Mouse (Mus musculus): ENCODE results near the gene Kmt5b.

The Kmt5b gene

GRCm38 (mm10) chr19:3767276-3767780 lies at the start of gene Kmt5b:
Kmt5b (plus strand) TSS chr19:3767421.
- peak; percentile 16 for DNase-seq (ENCODE audit: low read depth)

GRCm38 (mm10) chr19:3718481-3719361 lies 48.5 kb upstream of the Kmt5b start:
- peak; percentile 68 for DNase-seq (ENCODE audit: low read depth)

GRCm38 (mm10) chr19:3719362-3719891 lies 47.8 kb upstream of the Kmt5b start:
- peak; percentile 32 for DNase-seq (ENCODE audit: low read depth)

DNA sequence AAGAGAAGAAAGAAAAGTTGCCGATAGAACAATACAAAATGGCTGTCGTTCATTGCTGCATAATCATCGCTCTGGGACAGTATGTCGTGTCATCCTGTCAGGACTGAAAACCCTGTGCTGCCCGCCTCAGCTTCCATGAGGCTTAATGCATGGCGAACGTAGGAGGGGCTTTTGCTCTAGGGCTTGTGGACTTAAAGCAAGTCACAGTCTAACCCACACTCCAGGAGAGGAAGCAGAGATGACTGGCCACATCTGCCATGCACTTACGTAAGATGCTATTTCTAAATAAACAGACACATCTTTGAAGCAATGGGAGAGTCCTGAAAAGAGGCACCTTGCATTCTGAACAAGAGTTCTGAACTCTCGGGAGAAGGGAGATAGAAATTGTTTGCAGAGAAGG lies 44.1 kb upstream of the Kmt5b start:
- no peak for DNase-seq (ENCODE audit: low read depth)

DNA sequence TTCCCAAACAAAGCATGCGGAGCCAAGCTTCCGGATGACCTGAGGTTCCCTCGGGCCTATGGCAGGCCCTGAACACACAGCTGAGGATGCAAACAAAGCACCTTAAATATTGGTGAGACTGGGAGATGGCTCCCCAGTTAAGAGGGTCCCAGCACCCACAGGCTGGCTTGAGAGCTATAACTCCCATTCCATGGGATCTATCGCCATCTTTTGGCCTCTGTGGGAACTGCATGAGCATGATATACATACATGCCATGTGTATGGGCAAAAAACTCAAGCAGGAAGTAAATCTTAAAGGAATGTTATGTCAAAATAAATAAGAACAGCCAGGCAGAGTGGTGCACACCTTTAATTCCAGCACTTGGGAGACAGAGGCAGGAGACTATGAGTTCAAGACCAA lies 43.3 kb upstream of the Kmt5b start:
- peak; percentile 54 for DNase-seq (ENCODE audit: low read depth)

DNA sequence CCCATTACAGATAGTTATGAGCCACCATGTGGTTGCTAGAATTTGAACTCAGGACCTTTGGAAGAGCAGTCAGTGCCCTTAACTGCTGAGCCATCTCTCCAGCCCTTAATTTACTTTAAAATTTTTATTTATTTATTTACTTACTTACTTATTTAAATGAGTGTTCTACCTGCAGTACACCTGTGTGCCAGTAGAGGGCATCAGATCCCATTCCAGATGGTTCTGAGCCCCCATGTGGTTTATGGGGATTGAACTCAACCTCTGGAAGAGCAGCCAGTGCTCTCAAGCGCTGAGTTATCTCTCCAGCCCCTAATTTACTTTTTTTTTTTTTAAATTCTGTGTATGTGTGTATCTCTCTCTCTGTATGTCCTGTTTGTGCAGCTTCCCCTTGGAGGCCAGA lies 42.4 kb upstream of the Kmt5b start:
- DNase-seq (ENCODE audit: low read depth), result peak; percentile 73

GRCm38 (mm10) chr19:3728901-3729300 lies 38.3 kb upstream of the Kmt5b start:
- no peak for DNase-seq (ENCODE audit: low read depth)

- no peak for DNase-seq (ENCODE audit: low read depth)
These were observed 36.2 kb upstream of the Kmt5b start for GRCm38 (mm10) chr19:3730781-3731646.

DNA sequence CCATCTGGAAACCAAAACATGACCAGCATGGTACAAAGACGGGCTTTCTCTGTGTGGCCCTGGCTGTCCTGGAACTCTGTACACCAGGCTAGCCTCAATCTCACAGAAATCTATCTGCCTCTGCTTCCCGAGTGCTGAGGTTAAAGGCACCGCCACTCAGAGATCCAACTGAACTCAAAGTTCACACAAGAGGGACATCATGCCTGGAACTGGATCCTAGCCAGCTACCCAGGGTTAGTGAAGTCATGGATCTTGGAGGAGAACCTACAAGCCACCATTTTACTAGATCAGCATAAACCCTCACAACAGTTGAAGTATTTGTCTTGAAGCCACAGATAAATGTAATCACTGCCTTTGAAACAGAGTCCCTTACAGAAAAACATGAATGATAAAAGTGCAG lies 31.2 kb upstream of the Kmt5b start:
- no peak for DNase-seq (ENCODE audit: low read depth)

GRCm38 (mm10) chr19:3739650-3740049 lies 27.6 kb upstream of the Kmt5b start:
- DNase-seq (ENCODE audit: low read depth), result no peak

DNA sequence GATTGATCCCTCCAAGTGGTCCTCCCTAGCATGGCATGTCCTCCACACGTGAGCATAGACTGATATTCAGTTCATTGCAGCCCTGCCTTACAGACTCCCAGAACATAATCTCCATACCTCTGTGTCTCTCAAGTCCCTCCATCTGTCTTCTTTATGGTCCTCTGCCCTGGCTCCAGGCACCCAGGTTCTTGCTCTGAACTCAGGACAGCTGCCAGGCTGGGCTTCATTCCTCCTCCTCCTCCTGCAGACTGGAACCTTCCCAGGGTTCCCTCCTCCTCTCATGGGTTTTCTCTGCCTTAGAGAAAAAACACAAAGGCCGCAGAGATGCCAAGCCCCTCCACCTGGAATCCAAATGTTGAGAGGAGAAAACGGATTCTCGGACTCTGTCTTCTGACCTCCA lies 24.5 kb upstream of the Kmt5b start:
- DNase-seq (ENCODE audit: low read depth), result no peak

GRCm38 (mm10) chr19:3743362-3743761 lies 23.9 kb upstream of the Kmt5b start:
- DNase-seq (ENCODE audit: low read depth), result no peak

DNA sequence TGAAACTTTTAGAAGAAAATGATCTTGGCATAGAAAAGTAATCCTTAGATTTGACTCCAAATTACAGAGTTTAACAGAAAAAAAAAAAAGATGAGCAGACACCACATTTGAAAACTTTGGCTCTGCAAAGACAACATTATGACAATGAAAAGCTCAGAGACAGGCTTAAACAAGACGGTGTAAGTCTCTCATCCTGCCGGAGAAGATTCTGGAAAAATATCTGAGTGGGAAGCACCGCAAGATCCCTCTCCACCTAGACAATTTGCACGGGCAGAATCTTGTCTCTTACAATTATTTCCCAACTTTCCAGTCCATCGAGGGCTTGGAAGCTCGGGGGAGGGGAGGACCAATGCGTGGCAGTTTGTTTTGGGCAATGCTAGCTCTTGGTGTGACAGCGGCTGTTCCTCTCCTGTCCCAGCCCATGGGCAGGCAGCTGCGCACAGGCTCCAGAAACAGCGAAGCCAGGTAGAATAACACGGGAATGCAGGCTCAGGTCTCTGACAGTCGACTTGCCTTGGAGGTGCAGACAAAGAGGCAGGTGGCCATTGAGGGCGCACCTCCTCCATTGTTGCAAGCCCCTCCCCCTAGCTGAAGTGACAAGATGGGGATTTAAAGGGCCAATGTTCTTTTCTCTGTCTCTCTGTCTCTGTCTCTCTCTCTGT lies 23.2 kb upstream of the Kmt5b start:
- no peak for DNase-seq (ENCODE audit: low read depth)

- no peak for DNase-seq (ENCODE audit: low read depth)
These were observed 14.5 kb upstream of the Kmt5b start for GRCm38 (mm10) chr19:3752621-3753239.

DNA sequence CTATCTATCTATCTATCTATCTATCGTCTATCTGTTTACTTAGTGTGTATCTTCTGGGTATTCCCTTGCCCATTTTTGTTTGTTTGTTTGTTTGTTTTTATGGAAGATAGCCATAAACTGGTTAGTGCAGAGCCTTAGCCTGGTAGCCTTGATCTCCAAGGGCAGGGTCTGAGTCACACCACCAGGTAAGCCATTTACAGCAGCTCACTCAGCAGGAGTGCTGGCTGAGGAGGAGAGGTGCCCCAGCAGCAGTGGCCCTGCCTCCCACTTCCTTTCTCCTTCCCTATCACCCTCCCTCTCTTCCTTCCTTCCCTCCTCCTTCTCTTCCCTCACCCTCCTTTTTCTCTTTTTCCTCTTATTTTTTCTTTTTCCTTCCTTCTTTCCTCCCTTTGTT lies 14.0 kb upstream of the Kmt5b start:
- no peak for DNase-seq (ENCODE audit: low read depth)

DNA sequence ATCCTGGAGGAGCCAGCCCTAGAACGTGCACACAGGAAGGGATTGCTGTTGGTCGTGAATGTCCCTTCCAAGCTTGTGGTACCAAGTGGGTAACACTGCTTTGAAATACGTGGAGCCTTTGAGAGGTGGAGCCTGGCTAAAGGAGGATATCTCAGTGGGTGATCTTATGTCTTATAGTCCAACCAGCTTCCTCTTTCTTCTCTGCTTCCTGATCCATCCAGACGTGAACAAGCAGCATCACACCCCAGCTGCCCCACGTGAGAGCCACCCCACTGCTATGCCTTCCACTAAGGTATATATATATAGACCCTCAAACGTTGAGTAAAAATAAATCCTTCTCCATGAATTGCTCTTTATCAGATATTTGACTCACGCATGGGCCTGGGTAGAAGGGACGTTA lies 13.5 kb upstream of the Kmt5b start:
- DNase-seq (ENCODE audit: low read depth), result no peak

GRCm38 (mm10) chr19:3757861-3758260 lies 9.4 kb upstream of the Kmt5b start:
- no peak for DNase-seq (ENCODE audit: low read depth)

DNA sequence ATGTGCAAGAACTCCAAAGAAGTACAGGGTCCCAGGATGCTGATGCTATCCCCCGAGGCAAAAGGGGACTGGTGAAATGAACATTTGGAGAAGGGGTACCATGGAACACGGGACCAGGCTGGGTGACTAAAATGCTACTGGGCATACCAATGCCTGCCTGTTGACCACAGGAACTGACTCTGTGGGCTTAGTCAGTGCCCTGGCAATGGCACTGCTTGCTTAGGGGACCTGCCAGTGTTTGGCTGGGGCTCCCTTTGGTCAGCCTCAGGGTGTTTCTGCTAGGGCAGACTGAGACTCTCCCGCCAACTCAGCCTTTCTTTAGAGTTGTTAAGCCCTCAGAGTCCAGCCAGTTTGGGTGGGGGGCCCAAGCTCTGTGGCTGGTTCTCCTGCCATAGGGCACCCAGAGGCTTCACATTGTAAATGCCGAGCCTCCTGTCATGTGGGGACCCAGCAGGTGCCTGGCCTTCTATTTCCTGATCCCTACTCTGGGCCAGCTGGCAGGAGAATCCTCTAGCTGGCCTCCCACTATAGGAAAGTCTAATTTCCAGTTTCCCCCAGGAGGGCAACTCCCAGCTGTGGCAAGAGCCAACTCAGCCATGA lies 1.9 kb upstream of the Kmt5b start:
- DNase-seq (ENCODE audit: low read depth), result no peak

- no peak for DNase-seq (ENCODE audit: low read depth)
These were observed 843 bp upstream of the Kmt5b start for GRCm38 (mm10) chr19:3766378-3766777.

- peak; percentile 67 for DNase-seq (ENCODE audit: low read depth)
These were observed 818 bp downstream of the Kmt5b start for GRCm38 (mm10) chr19:3767781-3768696.

Data from c-Kit-positive CD71-negative TER-119-negative erythroid progenitor cells, embryonic 14.5 days (primary cell).